Mouse (Mus musculus): Measurements from ENCODE around the gene Necab2.

DNA sequence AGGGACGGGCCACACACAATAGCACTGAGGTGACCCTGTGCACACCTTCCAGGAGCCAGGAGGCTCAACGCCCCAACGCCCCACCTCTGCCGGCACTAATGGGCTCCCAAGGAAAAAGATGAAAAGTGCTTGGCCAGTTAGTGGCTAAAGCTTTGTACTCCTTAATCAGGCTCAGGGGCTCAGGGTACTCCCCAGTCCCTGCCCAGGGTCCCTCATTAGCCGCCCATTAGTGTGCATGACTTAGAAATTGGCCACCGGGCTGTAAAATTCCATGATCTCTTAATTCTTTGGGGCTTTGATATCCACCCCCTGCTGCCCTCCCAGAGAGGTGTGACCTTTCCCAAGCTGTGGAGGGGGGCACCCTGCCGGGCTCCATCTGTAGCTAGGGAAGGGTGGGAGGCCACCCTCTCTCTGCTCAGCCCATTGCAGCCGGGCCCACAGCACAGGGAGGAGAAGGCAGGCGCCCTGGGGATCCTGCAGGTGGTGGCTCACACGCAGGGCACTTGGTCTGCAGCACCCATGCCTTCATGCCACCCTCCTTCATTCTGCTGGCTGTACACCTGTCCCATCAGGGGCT is 56.8 kb downstream of the Necab2 start:
- TF ChIP-seq CTCF (IDR thresholded peaks at IDR 0.05; ENCODE audit: control insufficient read depth, insufficient read depth, insufficient replicate concordance, low read depth, low read length), result no peak
- TF ChIP-seq POLR2A (IDR thresholded peaks at IDR 0.05; ENCODE audit: control insufficient read depth, low read depth, low read length), result no peak
